Mouse (Mus musculus): ENCODE data around the gene Slc25a13. TPM values are rescaled to one million over a fixed set of nuclear protein-coding genes. Genes with fewer than 3 reads are reported as not detected.

Gene Slc25a13
- total RNA-seq, 2 experiments from 2014 or later, result 27.5 to 38.8 TPM

DNA sequence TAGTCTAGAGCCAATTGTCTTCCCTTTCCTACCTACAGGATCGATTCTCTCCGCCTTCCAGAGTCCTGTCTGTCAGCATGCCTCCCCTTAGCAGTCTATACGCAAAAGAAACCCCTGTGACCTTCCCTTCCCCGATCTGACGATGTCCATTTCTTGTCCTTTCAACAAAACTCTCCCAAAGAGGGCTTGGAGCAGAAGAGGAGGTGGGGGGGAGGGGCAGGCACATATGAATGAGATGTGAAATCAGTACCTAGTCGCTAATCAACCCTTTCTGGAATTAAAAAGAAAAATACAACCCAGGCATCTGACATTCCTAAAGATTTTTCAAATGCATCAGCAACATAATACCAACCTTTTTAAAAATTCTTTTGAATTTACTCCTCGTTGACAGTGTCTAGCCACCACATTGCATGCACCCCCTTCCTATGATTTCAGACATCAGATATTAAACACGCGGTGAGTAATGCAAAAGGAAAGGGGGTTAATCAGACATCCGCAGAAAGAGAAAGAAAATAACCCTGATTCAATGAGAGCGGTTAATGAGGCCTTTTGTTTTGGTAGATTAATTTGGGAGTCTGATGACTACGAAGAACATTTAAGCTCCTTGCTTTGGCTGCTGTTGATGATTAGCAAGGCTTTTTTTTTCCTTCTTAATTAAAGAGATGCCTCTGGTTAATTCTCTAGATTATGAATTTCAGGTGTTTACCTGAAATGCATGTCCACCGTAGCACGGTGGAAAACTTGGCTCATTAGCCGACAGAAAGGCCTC, 43.6 kb downstream of the Slc25a13 start:
- ATAC-seq (replicated peaks; ENCODE audit: poor library complexity), result no peak

DNA sequence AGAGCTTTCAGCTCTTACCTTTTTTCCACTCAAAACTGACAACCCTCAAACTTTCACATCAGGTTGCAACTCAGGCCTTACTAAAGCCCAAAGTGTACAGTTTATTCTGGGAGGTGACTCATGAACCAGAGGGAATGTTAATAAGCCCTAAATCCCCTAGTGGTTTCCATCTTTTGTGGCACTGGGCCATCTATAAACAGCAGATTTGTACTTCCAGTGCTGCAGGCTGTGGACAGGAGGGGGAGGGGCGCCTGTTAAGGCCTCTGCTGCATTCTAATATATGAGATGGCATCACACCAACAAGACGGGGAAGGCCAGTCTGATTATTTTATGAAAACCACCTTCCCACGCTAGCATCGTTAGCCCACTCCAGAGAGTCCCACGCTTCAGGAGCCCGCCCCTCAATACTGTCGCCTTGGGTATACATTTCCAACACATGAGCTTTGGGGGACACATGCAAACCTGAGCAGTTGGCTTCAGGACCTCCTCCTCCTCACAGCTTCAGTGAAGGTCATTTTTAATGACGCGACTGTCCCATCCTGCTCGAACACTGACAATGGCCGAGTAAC, 48.3 kb downstream of the Slc25a13 start:
- ATAC-seq (replicated peaks; ENCODE audit: poor library complexity), result no peak

DNA sequence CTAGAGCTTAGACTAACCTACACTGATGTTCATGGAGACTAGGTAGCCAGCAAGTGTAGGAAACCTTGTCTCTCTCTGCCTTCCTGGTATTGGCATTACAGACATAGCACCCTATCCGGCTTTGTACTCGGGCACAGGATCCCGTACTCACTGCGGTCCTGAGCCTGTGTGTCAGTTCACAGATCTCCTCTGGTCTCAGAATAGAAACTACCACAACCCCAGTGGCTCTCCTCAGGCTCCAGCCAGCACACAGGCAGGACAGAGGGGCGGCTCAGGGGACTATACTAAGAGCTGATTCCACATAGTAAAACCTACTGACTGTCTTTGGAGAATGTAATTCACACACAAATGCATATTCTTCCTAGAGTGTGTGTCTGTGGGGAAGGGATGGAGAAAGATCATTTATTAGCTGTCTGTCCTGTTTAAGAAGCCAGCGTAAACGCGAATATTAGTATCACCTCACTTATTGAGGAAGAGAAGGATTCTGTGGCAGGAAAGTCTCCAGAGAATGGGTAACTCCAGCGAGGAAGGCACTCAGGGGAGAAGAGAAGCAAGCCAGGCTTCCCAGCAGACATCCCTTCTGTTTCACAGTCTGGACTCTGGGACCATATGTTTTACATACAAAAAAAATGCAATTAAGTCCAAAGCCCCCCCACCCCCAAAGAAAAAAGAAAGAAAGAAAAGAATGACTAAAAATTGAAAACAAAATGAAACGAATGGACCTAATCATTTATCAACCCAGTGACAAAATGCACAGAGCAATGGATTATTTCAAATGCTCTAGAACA, 49.4 kb downstream of the Slc25a13 start:
- ATAC-seq (replicated peaks; ENCODE audit: poor library complexity), result no peak

GRCm38 (mm10) chr6:6162993-6163623, 53.9 kb downstream of the Slc25a13 start:
- no peak for ATAC-seq (replicated peaks; ENCODE audit: poor library complexity)

DNA sequence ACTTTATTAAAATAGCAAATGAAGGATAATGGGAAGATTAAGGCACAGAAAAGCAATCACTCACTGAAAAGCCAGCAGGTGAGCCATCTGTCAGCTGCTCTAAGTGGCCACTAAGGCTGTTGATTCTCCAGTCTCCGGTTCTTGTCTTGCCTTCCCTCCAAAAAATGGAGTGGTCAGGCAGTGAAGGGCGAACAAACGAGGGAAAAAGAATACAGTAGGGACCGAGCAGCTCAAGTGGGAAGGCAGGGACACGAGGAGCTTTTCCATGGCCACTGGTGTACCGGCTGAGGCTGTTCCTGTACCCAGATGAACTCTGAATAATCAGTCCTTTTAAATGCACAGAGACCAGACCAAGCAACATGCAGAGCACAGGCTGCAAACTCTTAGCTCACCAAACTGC, 54.8 kb downstream of the Slc25a13 start:
- ATAC-seq (replicated peaks; ENCODE audit: poor library complexity), result no peak

- no peak for ATAC-seq (replicated peaks; ENCODE audit: poor library complexity)
Measured at GRCm38 (mm10) chr6:6160645-6161426, 56.1 kb downstream of the Slc25a13 start.

DNA sequence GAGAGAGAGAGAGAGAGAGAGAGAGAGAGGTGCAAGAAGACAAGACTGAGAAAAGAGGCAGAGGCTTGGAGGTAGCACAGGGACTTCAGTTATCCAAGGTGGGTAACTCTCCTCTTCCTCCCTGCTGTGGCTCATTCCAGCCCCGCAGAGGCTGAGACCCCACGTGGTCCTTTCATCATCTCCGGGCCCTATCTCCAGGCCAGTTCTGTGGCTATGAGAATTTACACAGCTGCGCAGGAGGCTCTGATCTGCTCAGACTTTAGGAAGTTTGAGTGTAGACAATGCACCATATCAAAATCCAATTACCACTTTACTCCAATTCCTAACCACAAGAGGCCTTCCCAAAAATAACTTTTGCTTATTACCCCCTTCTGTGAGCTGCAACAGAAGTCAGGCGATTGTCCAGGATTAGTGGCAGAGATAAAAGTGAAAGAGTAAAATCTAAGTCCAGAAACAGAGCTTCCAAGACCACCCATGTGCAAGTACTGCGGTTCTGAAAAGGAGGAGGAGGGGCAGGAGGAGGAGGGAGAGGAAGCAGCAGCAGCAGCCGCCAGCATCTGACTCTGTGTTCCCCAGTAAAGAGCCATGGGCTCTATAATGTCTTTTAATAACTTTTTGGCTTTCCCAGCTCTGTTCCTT, 57.6 kb downstream of the Slc25a13 start:
- ATAC-seq (replicated peaks; ENCODE audit: poor library complexity), result no peak

DNA sequence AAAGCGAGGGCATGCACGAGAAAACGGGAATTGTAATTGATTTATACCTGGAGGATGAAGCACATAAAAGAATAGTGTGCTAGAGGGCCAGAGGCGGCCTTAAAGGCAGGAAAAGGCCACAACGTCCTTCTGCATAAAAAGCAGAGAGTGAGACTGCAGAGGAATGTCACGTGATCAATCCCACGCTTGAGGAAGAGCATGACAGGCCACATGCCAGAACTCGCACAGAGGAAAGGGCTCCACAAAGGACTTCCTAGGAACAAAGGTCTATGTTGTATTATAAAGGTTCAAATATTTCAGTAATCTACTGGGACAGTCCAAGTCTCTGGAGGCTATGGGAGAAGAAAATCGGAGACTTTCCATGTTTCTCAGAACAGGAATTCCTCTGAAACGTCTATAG, 63.5 kb downstream of the Slc25a13 start:
- ATAC-seq (replicated peaks; ENCODE audit: poor library complexity), result no peak

GRCm38 (mm10) chr6:6150811-6151210, 66.2 kb downstream of the Slc25a13 start:
- no peak for ATAC-seq (replicated peaks; ENCODE audit: poor library complexity)

- no peak for ATAC-seq (replicated peaks; ENCODE audit: poor library complexity)
Measured at GRCm38 (mm10) chr6:6149751-6150150, 67.2 kb downstream of the Slc25a13 start.

GRCm38 (mm10) chr6:6149329-6149728, 67.6 kb downstream of the Slc25a13 start:
- ATAC-seq (replicated peaks; ENCODE audit: poor library complexity), result peak; percentile 92

- no peak for ATAC-seq (replicated peaks; ENCODE audit: poor library complexity)
Measured at GRCm38 (mm10) chr6:6145412-6145811, 71.6 kb downstream of the Slc25a13 start.

GRCm38 (mm10) chr6:6143525-6143924, 73.4 kb downstream of the Slc25a13 start:
- ATAC-seq (replicated peaks; ENCODE audit: poor library complexity), result no peak

DNA sequence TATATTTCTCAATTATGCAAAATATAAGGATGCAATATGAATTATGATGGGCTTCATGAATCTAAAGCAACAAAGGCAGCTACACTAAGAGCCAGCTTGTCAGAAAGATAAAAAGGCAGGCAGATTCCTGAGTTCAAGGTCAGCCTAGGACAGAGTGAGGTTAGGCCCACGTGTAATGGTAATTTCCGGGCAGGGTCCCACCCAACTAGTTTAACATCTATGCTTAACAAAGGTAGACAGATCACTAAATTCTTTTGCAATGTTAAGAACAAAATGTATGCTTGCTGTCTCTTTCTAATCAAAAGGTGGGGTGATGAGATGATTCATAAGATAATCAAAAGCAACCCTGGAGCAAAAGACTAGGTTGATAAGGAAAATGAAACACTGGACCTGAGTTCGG, 76.6 kb downstream of the Slc25a13 start:
- no peak for ATAC-seq (replicated peaks; ENCODE audit: poor library complexity)

DNA sequence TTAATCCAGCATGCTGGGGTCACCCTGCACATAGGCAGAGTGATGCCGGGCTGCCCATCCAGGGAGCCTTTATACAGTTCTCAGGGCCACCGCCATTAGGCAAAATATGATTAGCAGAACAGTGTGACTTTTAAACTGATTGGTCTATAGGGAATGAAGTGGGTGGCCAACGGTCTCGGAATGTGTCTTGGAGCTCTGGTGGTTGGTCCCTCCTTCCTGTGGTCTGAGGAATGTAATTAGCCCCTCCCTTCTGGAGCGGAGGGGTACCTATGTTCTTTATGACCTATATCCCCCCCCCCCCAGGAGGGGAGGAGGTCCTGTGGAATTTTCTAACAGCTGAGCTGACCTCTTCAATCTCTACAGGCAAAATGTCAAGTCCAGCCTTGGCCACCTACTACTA, 77.9 kb downstream of the Slc25a13 start:
- no peak for ATAC-seq (replicated peaks; ENCODE audit: poor library complexity)

DNA sequence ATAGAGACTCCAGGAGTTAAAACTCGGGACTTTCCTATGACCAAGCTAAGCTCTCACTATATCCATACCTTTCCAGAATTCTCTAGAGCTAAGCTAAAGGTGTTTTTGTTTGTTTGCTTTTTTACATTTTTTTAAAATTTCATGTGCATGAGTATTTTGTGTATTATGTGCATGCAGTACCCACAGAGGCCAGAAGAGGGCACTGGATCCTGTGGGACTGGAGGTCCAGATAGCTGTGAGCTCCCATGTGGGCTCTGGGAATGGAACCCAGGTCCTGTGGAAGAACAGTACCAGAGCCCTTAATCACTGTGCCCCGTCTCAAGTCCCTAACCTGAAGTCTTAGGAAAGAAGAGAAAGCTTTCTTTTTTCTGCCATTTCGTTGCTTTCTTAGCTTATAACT, 80.2 kb downstream of the Slc25a13 start:
- ATAC-seq (replicated peaks; ENCODE audit: poor library complexity), result no peak; the same call in 1 of the 2 replicates

GRCm38 (mm10) chr6:6134935-6135334, 82.0 kb downstream of the Slc25a13 start:
- no peak for ATAC-seq (replicated peaks; ENCODE audit: poor library complexity)

DNA sequence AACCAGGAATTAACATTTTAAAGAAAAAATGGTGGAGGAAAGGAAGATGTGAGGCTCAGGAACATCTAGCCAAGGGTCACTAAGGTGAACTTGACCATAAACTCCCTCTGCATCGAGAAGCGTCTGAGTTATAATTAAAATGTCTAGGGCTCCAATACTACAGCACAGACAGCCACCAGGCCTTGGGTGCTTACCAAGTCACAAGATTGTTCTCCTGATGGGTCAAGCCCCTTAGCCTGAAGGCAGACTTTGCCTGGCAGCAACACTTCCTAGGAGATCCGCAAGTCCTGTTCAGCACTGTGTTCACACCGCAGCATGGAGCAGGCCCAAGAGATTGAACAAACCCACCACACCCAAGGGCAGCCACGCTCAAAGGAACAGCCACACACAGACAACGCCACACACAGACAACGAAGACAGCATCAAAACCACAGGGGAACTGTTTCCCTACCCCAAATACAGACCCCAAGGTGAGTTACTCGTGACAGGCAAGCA, 83.4 kb downstream of the Slc25a13 start:
- no peak for ATAC-seq (replicated peaks; ENCODE audit: poor library complexity)

GRCm38 (mm10) chr6:6132047-6132446, 84.9 kb downstream of the Slc25a13 start:
- peak; percentile 77 for ATAC-seq (replicated peaks; ENCODE audit: poor library complexity)

DNA sequence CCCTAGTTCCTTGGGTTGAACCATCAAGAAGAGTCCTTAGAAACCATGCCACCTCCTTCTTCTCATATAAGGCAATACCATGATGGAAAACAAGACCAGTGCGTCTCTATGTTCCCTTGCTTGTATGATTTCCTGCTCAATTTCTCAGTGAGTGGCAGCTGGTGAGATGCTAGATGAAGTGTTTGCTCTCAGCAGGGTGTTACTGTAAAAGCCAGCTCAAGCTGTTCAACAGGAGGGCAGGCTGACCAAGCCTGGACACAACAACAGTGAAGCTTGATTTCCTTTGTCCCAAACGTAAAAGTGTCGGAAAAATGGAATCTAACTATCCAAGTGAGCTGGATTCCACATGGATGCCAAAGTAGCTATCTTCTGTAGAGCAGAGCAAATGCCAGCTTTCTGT, 91.4 kb downstream of the Slc25a13 start:
- no peak for ATAC-seq (replicated peaks; ENCODE audit: poor library complexity)
